Mouse (Mus musculus): Measurements from ENCODE around the gene Camk1g. TPM values are rescaled to one million over a fixed set of nuclear protein-coding genes. Genes with fewer than 3 reads are reported as not detected.

Gene Camk1g
- total RNA-seq, 2 experiments from 2014 or later: 0.22 TPM; not detected in 1

GRCm38 (mm10) chr1:193389505-193389904 is 19.4 kb upstream of the Camk1g start:
- H3K27ac ChIP-seq: no peak overlapping the region
- DNase-seq: no peak
- intact Hi-C loops (cut with DNase I): loop anchor here (5.0 to 10.0 kb wide), 2 partner anchors 195 to 833 kb away; no protein-coding TSS in a partner anchor
- no peak overlapping the region for H3K4me3 ChIP-seq
- TF ChIP-seq CTCF (IDR thresholded peaks at IDR 0.05): no peak

- Histone ChIP-seq H3K4me3 (no peak overlapping the region), H3K27ac (no peak overlapping the region)
- DNase-seq: no peak
- intact Hi-C loops (cut with DNase I): loop anchor here (2.0 to 10.0 kb wide), 4 partner anchors 54 to 835 kb away; no protein-coding TSS in a partner anchor
- TF ChIP-seq CTCF (IDR thresholded peaks at IDR 0.05): no peak
These were observed 17.1 kb upstream of the Camk1g start for GRCm38 (mm10) chr1:193387241-193387640.

- TF ChIP-seq CTCF (IDR thresholded peaks at IDR 0.05): peak; percentile 93
- intact Hi-C loops (cut with DNase I): loop anchor here (2.0 to 10.0 kb wide), 4 partner anchors 55 to 836 kb away; no protein-coding TSS in a partner anchor
These were observed 16.0 kb upstream of the Camk1g start for GRCm38 (mm10) chr1:193386136-193386535.

GRCm38 (mm10) chr1:193382841-193383462 is 12.9 kb upstream of the Camk1g start:
- peak; percentile 44 for DNase-seq
- peak overlapping the region; percentile 43 for H3K4me3 ChIP-seq
- TF ChIP-seq CTCF (IDR thresholded peaks at IDR 0.05): peak; percentile 75
- H3K27ac ChIP-seq: no peak overlapping the region
- intact Hi-C loops (cut with DNase I): loop anchor here (10.0 kb wide), 1 partner anchor 202 kb away; no protein-coding TSS in a partner anchor

More at GRCm38 (mm10) chr1:193386136-193386535, 16.0 kb upstream of the Camk1g start:
- Histone ChIP-seq H3K4me3 (no peak overlapping the region), H3K27ac (no peak overlapping the region)
- peak; percentile 89 for DNase-seq

GRCm38 (mm10) chr1:193382435-193382834 is 12.3 kb upstream of the Camk1g start:
- intact Hi-C loops (cut with DNase I): loop anchor here (10.0 kb wide), 1 partner anchor 202 kb away; no protein-coding TSS in a partner anchor
- no peak for DNase-seq
- TF ChIP-seq CTCF (IDR thresholded peaks at IDR 0.05): no peak
- Histone ChIP-seq H3K27ac (no peak overlapping the region), H3K4me3 (peak overlapping the region; percentile 43)

GRCm38 (mm10) chr1:193381597-193382404 is 11.7 kb upstream of the Camk1g start:
- Histone ChIP-seq H3K4me3 (no peak overlapping the region), H3K27ac (no peak overlapping the region)
- intact Hi-C loops (cut with DNase I): loop anchor here (10.0 kb wide), 1 partner anchor 203 kb away; no protein-coding TSS in a partner anchor
- DNase-seq: no peak
- no peak for TF ChIP-seq CTCF (IDR thresholded peaks at IDR 0.05)

- intact Hi-C loops (cut with DNase I): loop anchor here (10.0 kb wide), 1 partner anchor 204 kb away; no protein-coding TSS in a partner anchor
- no peak for DNase-seq
- Histone ChIP-seq H3K4me3 (no peak overlapping the region), H3K27ac (no peak overlapping the region)
- no peak for TF ChIP-seq CTCF (IDR thresholded peaks at IDR 0.05)
These were observed 10.8 kb upstream of the Camk1g start for GRCm38 (mm10) chr1:193380877-193381276.

GRCm38 (mm10) chr1:193379634-193380033 is 9.5 kb upstream of the Camk1g start:
- Histone ChIP-seq H3K4me3 (no peak overlapping the region), H3K27ac (no peak overlapping the region)
- no peak for DNase-seq
- intact Hi-C loops (cut with DNase I): loop anchor here (10.0 kb wide), 1 partner anchor 205 kb away; no protein-coding TSS in a partner anchor
- TF ChIP-seq CTCF (IDR thresholded peaks at IDR 0.05): no peak

GRCm38 (mm10) chr1:193376478-193377134 is 6.5 kb upstream of the Camk1g start:
- H3K4me3 ChIP-seq: no peak overlapping the region
- DNase-seq: peak; percentile 39
- H3K27ac ChIP-seq: no peak overlapping the region
- intact Hi-C loops (cut with DNase I): loop anchor here (1.0 to 2.0 kb wide), 3 partner anchors 46 to 168 kb away; no protein-coding TSS in a partner anchor
- peak; percentile 92 for TF ChIP-seq CTCF (IDR thresholded peaks at IDR 0.05)

GRCm38 (mm10) chr1:193373906-193374413 is 3.9 kb upstream of the Camk1g start:
- TF ChIP-seq CTCF (IDR thresholded peaks at IDR 0.05): no peak
- H3K4me3 ChIP-seq: no peak overlapping the region
- intact Hi-C loops (cut with DNase I): no loop called here
- DNase-seq: no peak
- H3K27ac ChIP-seq: no peak overlapping the region

- no peak overlapping the region for H3K4me3 ChIP-seq
- no peak overlapping the region for H3K27ac ChIP-seq
- no peak for DNase-seq
- no peak for TF ChIP-seq CTCF (IDR thresholded peaks at IDR 0.05)
- intact Hi-C loops (cut with DNase I): no loop called here
These were observed 1.0 kb downstream of the Camk1g start for GRCm38 (mm10) chr1:193369091-193369490.

- intact Hi-C loops (cut with DNase I): no loop called here
- TF ChIP-seq CTCF (IDR thresholded peaks at IDR 0.05): no peak
- Histone ChIP-seq H3K4me3 (no peak overlapping the region), H3K27ac (no peak overlapping the region)
- peak; percentile 44 for DNase-seq
These were observed 2.0 kb downstream of the Camk1g start for GRCm38 (mm10) chr1:193368055-193368454.

Measured in gastrocnemius, adult 2 months (tissue).